Mouse (Mus musculus): ENCODE measurements around the gene Gm11992. TPM values are rescaled to one million over a fixed set of nuclear protein-coding genes. Genes with fewer than 3 reads are reported as not detected.
A peak's percentile ranks its signal among the peaks of the same experiment; 100 is the strongest.

The Gm11992 gene
- 0.81 and 1.1 TPM in 2 replicates for polyA plus RNA-seq (2012; rRNA removed)

GRCm38 (mm10) chr11:9048011-9048702 is at the start of gene Gm11992:
Gene Gm11992 (plus strand): TSS chr11:9048594.
- Histone ChIP-seq H3K27ac (ENCODE audit: insufficient read depth, low read length) (no peak within 1 kb of the TSS), H3K4me3 (ENCODE audit: insufficient read depth, low read length) (peak within 1 kb of the TSS; percentile 47), H3K4me1 (ENCODE audit: control insufficient read depth, insufficient read depth, low read length) (peaks cover 3% of the 10 kb centered on the region)
- no peak for TF ChIP-seq POLR2A (IDR thresholded peaks at IDR 0.05; ENCODE audit: extremely low read depth, insufficient read depth, low read length)
- TF ChIP-seq CTCF (IDR thresholded peaks at IDR 0.05; ENCODE audit: extremely low read depth, insufficient read depth, low read length), result no peak

GRCm38 (mm10) chr11:9008761-9009160 is 39.6 kb upstream of the Gm11992 start:
- no peak overlapping the region for H3K27ac ChIP-seq (ENCODE audit: insufficient read depth, low read length)
- no peaks in the 10 kb centered on the region for H3K4me1 ChIP-seq (ENCODE audit: control insufficient read depth, insufficient read depth, low read length)
- H3K4me3 ChIP-seq (ENCODE audit: insufficient read depth, low read length), result no peak overlapping the region
- TF ChIP-seq CTCF (IDR thresholded peaks at IDR 0.05; ENCODE audit: extremely low read depth, insufficient read depth, low read length) (no peak), POLR2A (IDR thresholded peaks at IDR 0.05; ENCODE audit: extremely low read depth, insufficient read depth, low read length) (no peak)

DNA sequence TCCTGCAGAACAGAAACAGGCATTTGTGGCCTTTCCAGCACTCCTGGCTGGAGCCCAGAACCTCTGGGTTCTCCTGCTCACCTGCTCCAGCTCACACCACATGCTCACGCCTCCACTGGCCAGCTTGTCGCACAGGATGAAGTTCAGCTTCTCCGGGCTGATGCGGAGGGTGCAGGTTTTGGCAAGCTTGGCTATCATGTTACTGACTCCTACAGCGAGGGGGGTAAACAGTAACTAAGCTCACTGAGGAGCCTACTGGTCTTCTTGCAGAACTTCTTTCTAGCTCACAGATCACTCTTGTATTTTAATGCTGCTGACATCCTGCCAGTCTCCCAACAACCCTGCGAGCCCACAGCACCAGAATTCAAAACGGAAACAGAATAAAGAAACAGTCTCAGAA is 38.0 kb upstream of the Gm11992 start:
- Histone ChIP-seq H3K4me1 (ENCODE audit: control insufficient read depth, insufficient read depth, low read length) (no peaks in the 10 kb centered on the region), H3K4me3 (ENCODE audit: insufficient read depth, low read length) (peak overlapping the region; percentile 85), H3K27ac (ENCODE audit: insufficient read depth, low read length) (peak overlapping the region; percentile 52; the same call in 1 of the 2 replicates)
- no peak for TF ChIP-seq CTCF (IDR thresholded peaks at IDR 0.05; ENCODE audit: extremely low read depth, insufficient read depth, low read length)
- TF ChIP-seq POLR2A (IDR thresholded peaks at IDR 0.05; ENCODE audit: extremely low read depth, insufficient read depth, low read length), result no peak

DNA sequence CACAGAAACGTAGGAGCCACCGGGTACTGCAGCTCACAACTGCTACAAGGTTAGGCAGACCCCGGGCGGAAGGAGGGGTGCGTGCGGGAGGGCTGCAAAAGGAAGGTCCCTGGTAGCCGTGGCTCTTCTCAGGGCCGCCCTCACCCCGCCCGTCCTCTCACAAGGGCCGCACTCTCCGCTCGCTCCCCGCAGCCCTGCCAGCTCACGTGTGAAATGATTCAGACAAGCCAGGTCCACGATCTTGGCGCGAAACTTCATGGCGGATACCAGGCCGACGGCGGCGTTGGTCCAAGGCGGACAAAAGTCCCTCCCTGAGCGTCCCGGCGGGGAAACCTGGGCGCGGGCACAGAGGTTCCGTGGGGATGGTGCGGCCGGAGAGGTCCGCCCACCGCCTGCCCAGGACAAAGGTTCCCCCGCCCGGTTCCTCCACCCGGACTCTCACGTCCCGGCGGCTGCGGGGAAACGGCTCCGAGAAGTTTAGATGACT is 37.5 kb upstream of the Gm11992 start, which contains the start of gene Hus1:
Hus1 (minus strand) TSS at position 339 of the 487 bp plus-strand sequence.
- Histone ChIP-seq H3K27ac (ENCODE audit: insufficient read depth, low read length) (peak within 1 kb of the TSS; percentile 52; the same call in 1 of the 2 replicates), H3K4me3 (ENCODE audit: insufficient read depth, low read length) (peak within 1 kb of the TSS; percentile 85), H3K4me1 (ENCODE audit: control insufficient read depth, insufficient read depth, low read length) (no peaks in the 10 kb centered on the region)
- TF ChIP-seq CTCF (IDR thresholded peaks at IDR 0.05; ENCODE audit: extremely low read depth, insufficient read depth, low read length) (no peak), POLR2A (IDR thresholded peaks at IDR 0.05; ENCODE audit: extremely low read depth, insufficient read depth, low read length) (peak; percentile 66)

- TF ChIP-seq POLR2A (IDR thresholded peaks at IDR 0.05; ENCODE audit: extremely low read depth, insufficient read depth, low read length), result no peak
- no peak for TF ChIP-seq CTCF (IDR thresholded peaks at IDR 0.05; ENCODE audit: extremely low read depth, insufficient read depth, low read length)
- no peak overlapping the region for H3K27ac ChIP-seq (ENCODE audit: insufficient read depth, low read length)
- no peaks in the 10 kb centered on the region for H3K4me1 ChIP-seq (ENCODE audit: control insufficient read depth, insufficient read depth, low read length)
- H3K4me3 ChIP-seq (ENCODE audit: insufficient read depth, low read length), result peak overlapping the region; percentile 85
Measured at GRCm38 (mm10) chr11:9011348-9011747, 37.0 kb upstream of the Gm11992 start.

DNA sequence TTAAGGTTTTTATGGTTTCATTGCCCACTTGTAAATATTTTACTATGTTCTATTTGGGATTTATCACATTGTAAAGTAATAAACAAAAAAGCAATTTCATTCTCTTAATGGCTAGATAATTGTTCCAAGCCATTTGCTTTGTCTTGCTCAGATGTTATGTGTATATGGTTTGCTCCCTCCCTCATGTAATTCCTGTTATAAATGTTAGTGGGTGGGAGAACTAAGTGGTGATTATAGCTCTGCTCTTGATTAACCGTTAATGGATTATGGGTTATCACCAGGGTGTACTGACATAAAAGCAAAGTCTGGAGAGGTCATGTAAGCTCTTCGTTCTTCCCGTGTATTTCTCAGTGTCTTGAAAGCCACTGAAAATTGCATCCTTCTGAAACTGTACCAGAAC is 33.7 kb upstream of the Gm11992 start:
- TF ChIP-seq CTCF (IDR thresholded peaks at IDR 0.05; ENCODE audit: extremely low read depth, insufficient read depth, low read length), result no peak
- no peak for TF ChIP-seq POLR2A (IDR thresholded peaks at IDR 0.05; ENCODE audit: extremely low read depth, insufficient read depth, low read length)
- Histone ChIP-seq H3K4me3 (ENCODE audit: insufficient read depth, low read length) (no peak overlapping the region), H3K4me1 (ENCODE audit: control insufficient read depth, insufficient read depth, low read length) (no peaks in the 10 kb centered on the region), H3K27ac (ENCODE audit: insufficient read depth, low read length) (no peak overlapping the region)

GRCm38 (mm10) chr11:9018491-9019267 is 29.7 kb upstream of the Gm11992 start:
- Histone ChIP-seq H3K4me3 (ENCODE audit: insufficient read depth, low read length) (no peak overlapping the region), H3K27ac (ENCODE audit: insufficient read depth, low read length) (no peak overlapping the region), H3K4me1 (ENCODE audit: control insufficient read depth, insufficient read depth, low read length) (no peaks in the 10 kb centered on the region)
- TF ChIP-seq POLR2A (IDR thresholded peaks at IDR 0.05; ENCODE audit: extremely low read depth, insufficient read depth, low read length) (no peak), CTCF (IDR thresholded peaks at IDR 0.05; ENCODE audit: extremely low read depth, insufficient read depth, low read length) (no peak)

DNA sequence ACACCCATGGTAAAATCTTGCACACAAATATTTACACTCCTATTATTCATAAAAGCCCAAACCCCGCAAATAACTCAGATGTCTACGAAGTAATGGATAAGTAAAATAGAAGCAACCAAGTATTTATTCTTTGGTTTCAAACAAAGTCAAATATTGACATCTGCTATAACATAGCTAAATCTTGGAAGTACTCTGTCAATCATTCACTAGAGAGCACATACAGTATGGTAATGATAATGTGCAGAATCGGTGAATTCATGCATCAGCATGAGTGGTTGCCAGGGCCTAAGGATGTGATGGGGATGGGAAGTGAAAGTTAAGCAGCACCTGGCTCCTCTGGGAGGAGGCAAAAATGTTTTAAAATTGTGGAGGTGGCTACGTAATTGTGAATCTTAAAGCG is 28.2 kb upstream of the Gm11992 start:
- no peak for TF ChIP-seq POLR2A (IDR thresholded peaks at IDR 0.05; ENCODE audit: extremely low read depth, insufficient read depth, low read length)
- no peak for TF ChIP-seq CTCF (IDR thresholded peaks at IDR 0.05; ENCODE audit: extremely low read depth, insufficient read depth, low read length)
- H3K4me1 ChIP-seq (ENCODE audit: control insufficient read depth, insufficient read depth, low read length), result no peaks in the 10 kb centered on the region
- no peak overlapping the region for H3K27ac ChIP-seq (ENCODE audit: insufficient read depth, low read length)

GRCm38 (mm10) chr11:9024782-9025181 is 23.6 kb upstream of the Gm11992 start:
- Histone ChIP-seq H3K27ac (ENCODE audit: insufficient read depth, low read length) (no peak overlapping the region), H3K4me1 (ENCODE audit: control insufficient read depth, insufficient read depth, low read length) (no peaks in the 10 kb centered on the region), H3K4me3 (ENCODE audit: insufficient read depth, low read length) (no peak overlapping the region)
- TF ChIP-seq CTCF (IDR thresholded peaks at IDR 0.05; ENCODE audit: extremely low read depth, insufficient read depth, low read length) (no peak), POLR2A (IDR thresholded peaks at IDR 0.05; ENCODE audit: extremely low read depth, insufficient read depth, low read length) (no peak)

More for the DNA sequence above, 28.2 kb upstream of the Gm11992 start:
- no peak overlapping the region for H3K4me3 ChIP-seq (ENCODE audit: insufficient read depth, low read length)

Measured in cortical plate, adult 2 months (tissue).